Mouse (Mus musculus): Measurements from ENCODE around the gene Cacnb4.

DNA sequence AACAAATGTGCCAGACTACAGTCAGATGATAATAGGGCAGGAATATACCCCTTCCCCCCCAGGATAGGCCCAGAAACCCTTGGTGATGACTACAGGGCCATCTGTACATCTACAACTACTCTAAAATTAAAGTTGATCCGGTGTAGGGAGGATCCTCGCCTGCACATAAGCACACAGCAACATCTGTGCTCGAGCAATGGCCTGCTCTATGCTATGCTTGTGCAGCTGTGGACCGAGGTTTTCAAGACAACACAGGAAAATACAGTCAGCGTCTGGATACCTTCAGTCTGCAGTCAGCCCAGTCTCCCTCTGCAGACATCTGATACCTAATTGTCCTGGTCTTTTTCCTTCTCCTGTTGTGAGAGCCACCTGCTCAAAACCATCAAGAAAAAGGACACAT is 83.4 kb downstream of the Cacnb4 start:
- TF ChIP-seq POLR2A (IDR thresholded peaks at IDR 0.05; ENCODE audit: control insufficient read depth, low read depth, low read length) (no peak), CTCF (IDR thresholded peaks at IDR 0.05; ENCODE audit: control insufficient read depth, insufficient read depth, insufficient replicate concordance, low read depth, low read length) (no peak)
